8 mouse cellular contexts compared by ENCODE assay signal in genomic region chr9:78176201-78176727, GRCm38 (mm10). TPM values are rescaled to one million over a fixed set of nuclear protein-coding genes. Genes with fewer than 3 reads are reported as not detected.
DNase-seq lines count a peak whose midpoint lies in the region; ATAC-seq and TF ChIP-seq lines count a peak whose summit lies in the region.

No protein-coding gene starts in this region.

- no peaks in the 10 kb centered on the region for H3K9me3 ChIP-seq in hindbrain, embryonic 12.5 days (replicated peaks)
- H3K9me3 ChIP-seq in lung, postnatal 0 days (ENCODE audit: low read length): no peaks in the 10 kb centered on the region

- ATAC-seq in hindbrain, embryonic 12.5 days (ENCODE audit: low FRiP score): peak; percentile 69
- peak; percentile 72 for ATAC-seq in lung, postnatal 0 days

- peak overlapping the region; percentile 53 for H3K4me2 ChIP-seq in hindbrain, embryonic 12.5 days (replicated peaks)
- peak overlapping the region; percentile 59 for H3K4me2 ChIP-seq in lung, postnatal 0 days (replicated peaks; ENCODE audit: low read depth, low read length)

- peak overlapping the region; percentile 98 for H3K27ac ChIP-seq in hindbrain, embryonic 12.5 days
- H3K27ac ChIP-seq in lung, postnatal 0 days (ENCODE audit: low read length): peak overlapping the region; percentile 100

- peak overlapping the region; percentile 63 for H3K4me3 ChIP-seq in hindbrain, embryonic 12.5 days
- peak overlapping the region; percentile 70 for H3K4me3 ChIP-seq in lung, postnatal 0 days (ENCODE audit: low read depth, low read length)

- H3K36me3 ChIP-seq in hindbrain, embryonic 12.5 days: no peaks in the 10 kb centered on the region
- no peaks in the 10 kb centered on the region for H3K36me3 ChIP-seq in lung, postnatal 0 days (ENCODE audit: insufficient read depth, low read length)

- TF ChIP-seq EP300 in lung, postnatal 0 days (IDR thresholded peaks at IDR 0.05): no peak

- H3K9ac ChIP-seq in hindbrain, embryonic 12.5 days: peak overlapping the region; percentile 74
- peak overlapping the region; percentile 78 for H3K9ac ChIP-seq in lung, postnatal 0 days (replicated peaks; ENCODE audit: low read depth)

- H3K4me1 ChIP-seq in hindbrain, embryonic 12.5 days: 0 out of 2 replicates have a peak, but pooled peaks cover 3% of the 10 kb centered on the region
- no peaks in the 10 kb centered on the region for H3K4me1 ChIP-seq in lung, postnatal 0 days (ENCODE audit: insufficient read depth, low read depth, low read length)

- peak; percentile 90 for DNase-seq in MN1 (ENCODE audit: low spot score)
- DNase-seq in cerebellum, adult 8-10 months: peak; percentile 51
- peak; percentile 80 for DNase-seq in forelimb bud, embryonic 11.5 days (ENCODE audit: low read depth, low spot score)
- DNase-seq in layer of hippocampus, adult 9-11 months: peak; percentile 67
- peak; percentile 92 for DNase-seq in lung, postnatal 0 days (ENCODE audit: low spot score)
- peak; percentile 45 for DNase-seq in retina, adult 2 months (ENCODE audit: low read depth, low spot score)
- DNase-seq in thymus, postnatal 25 days: peak; percentile 63

- under 1% methylated on average over 22 of the region's 22 CpGs for WGBS in hindbrain, embryonic 12.5 days
- 1% methylated on average over 22 of the region's 22 CpGs for WGBS in lung, postnatal 0 days

- no peaks in the 10 kb centered on the region for H3K27me3 ChIP-seq in hindbrain, embryonic 12.5 days
- H3K27me3 ChIP-seq in lung, postnatal 0 days (replicated peaks; ENCODE audit: insufficient read depth, low read length): no peaks in the 10 kb centered on the region

- peak; percentile 86 for TF ChIP-seq CTCF in lung, postnatal 0 days (IDR thresholded peaks at IDR 0.05)

RNA-seq across cellular contexts. Expression of gene Gsta4, which starts 6.3 kb away (rescaled TPM):
- 51.5 and 53.6 TPM in 2 replicates for polyA plus RNA-seq in hindbrain, embryonic 12.5 days (2016; fragmentation: Nextera tagmentation; extraction: Ambion mirVana)
- polyA plus RNA-seq in lung, postnatal 0 days (2015; fragmentation: Nextera tagmentation; extraction: Ambion mirVana): 107 and 112 TPM in 2 replicates

RNA-seq across cellular contexts. Expression of gene Gsta1, which starts 54.2 kb away (rescaled TPM):
- polyA plus RNA-seq in hindbrain, embryonic 12.5 days (2016; fragmentation: Nextera tagmentation; extraction: Ambion mirVana): not detected in 2 replicates
- 0.97 and 1.2 TPM in 2 replicates for polyA plus RNA-seq in lung, postnatal 0 days (2015; fragmentation: Nextera tagmentation; extraction: Ambion mirVana)

Comparison
In these comparisons a context has a peak if more than half of its experiments do, and no peak if none do; other contexts are left out.
1. Peak in every context shown above with its lines: DNase-seq, ATAC-seq, H3K4me3 ChIP-seq and H3K27ac ChIP-seq.